Mouse (Mus musculus) ovary, postnatal 10 days (tissue): ENCODE data around the gene Cutc.

Source experiments
- DNase-seq: peaks from one replicate; pipeline ENCODE4 v3.0.0; 2022; ENCODE audit warnings: low spot score

Cutc gene

DNA sequence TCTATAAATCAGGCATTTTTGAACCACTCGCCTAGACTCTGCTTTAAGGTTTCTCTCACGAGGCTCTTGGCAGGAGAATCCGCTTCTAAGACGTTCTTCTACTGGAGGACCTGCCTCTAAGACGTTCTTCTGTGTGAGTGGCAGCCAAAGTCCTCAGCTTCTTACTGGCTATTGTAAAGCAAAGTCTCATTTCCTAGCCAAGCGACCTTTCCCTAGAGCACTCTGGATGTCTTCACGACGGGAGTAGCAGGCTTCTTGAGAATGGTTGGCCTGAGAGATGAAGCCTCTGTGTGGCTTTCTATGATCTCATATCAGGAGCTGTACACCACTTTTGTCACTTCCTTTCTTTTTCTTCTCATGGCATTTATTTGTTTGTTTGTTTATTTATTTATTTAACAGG lies 42.7 kb downstream of the Cutc start:
- DNase-seq: no peak

GRCm38 (mm10) chr19:43797216-43797615 lies 44.4 kb downstream of the Cutc start:
- DNase-seq: no peak

DNA sequence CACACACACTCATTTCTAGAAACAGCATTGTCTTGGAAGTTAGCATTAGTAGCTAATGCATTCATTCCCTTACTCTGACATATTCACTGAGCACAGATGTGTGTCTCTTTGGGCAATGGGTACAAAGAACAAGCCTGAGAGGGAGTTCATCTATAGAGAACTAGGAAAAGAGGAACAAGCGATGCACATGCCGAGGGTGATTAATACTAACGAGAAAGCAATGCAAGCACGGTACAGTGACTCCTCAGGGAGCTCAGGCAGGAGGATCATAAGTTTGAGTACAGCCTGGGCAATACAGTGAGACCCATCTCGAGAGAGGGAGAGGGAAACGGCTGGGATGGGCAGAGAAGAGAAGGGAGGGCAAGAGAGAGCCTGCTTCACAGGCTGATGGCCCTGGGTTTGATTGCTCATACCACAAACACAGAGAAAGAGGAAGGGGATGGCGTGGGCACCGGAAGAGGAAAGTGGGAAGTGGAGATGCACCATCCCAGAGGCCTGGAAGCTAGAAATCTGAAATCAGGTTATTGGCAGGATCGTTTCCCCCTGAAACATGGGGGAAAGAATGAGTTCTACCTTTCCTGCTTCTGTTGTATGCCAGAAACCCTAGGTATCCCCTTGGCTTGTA lies 48.7 kb downstream of the Cutc start:
- DNase-seq: no peak

DNA sequence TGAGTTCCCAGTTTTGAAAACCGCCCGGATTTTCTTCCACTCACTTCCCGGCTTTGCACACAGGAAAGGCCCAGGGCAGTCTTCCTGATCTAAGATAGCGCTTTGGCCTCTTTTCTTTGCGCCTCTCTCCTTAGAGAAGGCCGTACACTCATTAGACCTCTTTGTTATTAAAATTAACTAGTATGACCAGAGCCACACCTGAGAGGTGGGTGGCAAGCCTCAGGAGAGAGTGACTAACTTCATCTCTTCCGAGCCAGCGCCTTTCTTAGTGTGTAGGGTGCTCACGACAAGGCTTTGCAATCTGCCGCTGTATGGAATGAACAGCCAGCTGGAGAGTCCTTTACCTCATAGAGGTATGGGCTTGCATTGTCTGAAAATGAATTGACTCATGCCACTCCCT lies 51.1 kb downstream of the Cutc start:
- no peak for DNase-seq

DNA sequence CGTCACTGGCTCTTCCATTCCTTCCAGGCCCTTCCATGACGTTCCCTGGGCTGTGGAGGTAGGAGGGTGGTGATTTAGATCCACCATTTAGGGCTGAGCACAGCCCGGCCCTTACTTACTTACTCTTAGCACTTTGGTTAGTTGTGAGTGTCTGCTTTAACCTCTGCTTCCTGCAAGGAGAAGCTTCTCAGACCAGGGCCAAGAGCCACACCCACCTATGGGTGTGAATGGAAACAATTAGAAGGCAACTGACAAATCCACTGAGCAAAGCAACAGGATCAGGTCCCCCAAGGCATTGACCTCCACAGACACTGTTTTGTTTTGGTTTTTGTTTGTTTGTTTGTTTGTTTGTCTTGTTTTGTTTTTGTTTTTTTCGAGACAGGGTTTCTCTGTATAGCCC lies 56.5 kb downstream of the Cutc start:
- DNase-seq: no peak

- no peak for DNase-seq
These were observed 58.6 kb downstream of the Cutc start for GRCm38 (mm10) chr19:43811419-43811818.

GRCm38 (mm10) chr19:43813315-43813714 lies 60.5 kb downstream of the Cutc start:
- no peak for DNase-seq

DNA sequence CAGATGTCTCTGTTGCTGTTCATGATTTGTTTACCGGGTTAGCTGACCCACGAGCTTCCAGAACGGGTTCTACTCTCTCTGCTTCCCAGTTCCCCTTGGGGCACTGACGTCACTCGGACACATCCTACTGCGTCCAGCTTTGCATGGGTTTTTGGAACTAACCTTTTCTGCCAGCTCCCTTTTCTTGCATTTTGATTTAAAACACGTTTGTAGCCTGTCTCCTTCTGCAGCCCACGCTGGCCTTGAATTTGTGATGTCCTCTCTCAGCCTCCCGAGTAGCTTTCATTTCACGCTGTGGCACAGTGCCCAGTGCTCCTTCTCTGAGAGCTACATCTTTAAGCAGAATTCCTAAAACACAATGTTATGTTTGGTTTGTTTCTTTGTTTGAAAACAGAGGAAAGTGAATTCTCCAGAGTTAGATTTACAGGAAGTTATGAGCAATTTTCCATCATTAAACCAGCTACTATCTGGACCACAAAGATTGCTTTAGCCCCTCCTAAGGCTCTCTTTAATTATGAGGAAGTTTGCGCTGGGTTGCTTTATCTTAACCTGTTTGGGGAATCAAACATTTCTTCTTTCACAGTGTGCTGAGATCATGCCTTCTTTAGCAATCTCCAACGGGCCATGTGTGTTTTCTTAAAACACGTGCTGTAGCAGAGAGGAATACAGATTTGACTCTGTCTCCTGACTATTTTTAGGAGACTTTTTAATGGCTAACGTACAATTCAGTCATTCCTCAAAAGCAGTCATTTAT lies 63.0 kb downstream of the Cutc start:
- DNase-seq: peak; percentile 9
